Mouse (Mus musculus): ENCODE results near the gene Crybg2. TPM values are rescaled to one million over a fixed set of nuclear protein-coding genes. Genes with fewer than 3 reads are reported as not detected.
A peak's percentile ranks its signal among the peaks of the same experiment; 100 is the strongest.

Crybg2 gene
- polyA plus RNA-seq, 1 experiment from 2014 or later: 0.30 TPM

DNA sequence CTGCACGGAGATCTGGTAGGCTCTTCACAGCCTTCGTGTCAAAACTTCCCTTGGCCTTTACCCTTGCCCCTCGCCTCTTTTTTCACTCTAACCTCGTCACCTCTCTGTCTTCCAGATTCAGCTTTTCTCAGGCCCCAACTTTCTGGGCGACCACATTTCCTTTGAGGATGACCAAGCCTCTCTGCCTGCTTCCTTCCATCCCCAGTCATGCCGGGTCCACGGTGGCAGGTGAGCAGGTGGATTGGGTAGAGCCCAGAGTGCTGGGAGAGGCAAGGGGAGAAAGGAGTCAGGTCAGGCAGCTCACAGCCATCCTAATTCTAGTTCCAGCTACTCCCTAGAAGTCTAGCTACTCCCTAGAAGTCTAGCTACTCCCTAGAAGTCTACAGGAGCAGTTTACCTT, 21.8 kb downstream of the Crybg2 start:
- 15% methylated on average over 7 of the region's 7 CpGs for WGBS
- Histone ChIP-seq H3K27ac (no peak overlapping the region), H3K9me3 (replicated peaks) (no peaks in the 10 kb centered on the region), H3K9ac (no peak overlapping the region), H3K4me3 (peak overlapping the region; percentile 50), H3K4me1 (replicated peaks) (peaks cover 13% of the 10 kb centered on the region), H3K36me3 (no peaks in the 10 kb centered on the region), H3K4me2 (peak overlapping the region; percentile 81), H3K27me3 (peaks cover 34% of the 10 kb centered on the region)
- no peak for ATAC-seq (replicated peaks; ENCODE audit: insufficient number of reproducible peaks, insufficient read depth, low FRiP score, low read depth)

DNA sequence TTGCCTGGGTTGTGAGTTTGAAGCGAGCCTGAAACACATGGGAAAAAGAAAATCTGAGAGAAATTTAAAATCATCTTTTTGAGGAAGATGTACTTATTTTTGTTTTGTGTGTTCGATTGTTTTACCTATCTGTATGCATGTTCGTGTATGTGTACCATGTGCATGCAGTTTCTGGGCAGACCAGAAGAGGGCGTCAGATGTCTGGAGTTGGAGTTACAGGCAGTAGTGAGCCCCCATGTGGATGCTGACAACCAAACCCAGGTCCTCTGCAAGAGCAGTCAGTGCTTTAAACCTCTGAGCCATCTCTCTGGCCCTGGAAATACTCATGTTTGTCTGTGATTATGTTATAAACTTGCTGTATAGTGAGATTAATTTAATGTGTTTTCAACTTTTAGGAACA, 24.4 kb downstream of the Crybg2 start:
- 86% methylated on average over 4 of the region's 4 CpGs for WGBS
- no peak overlapping the region for H3K4me3 ChIP-seq
- no peaks in the 10 kb centered on the region for H3K36me3 ChIP-seq
- H3K27me3 ChIP-seq: peaks cover 33% of the 10 kb centered on the region
- H3K27ac ChIP-seq: no peak overlapping the region
- H3K9me3 ChIP-seq (replicated peaks): no peaks in the 10 kb centered on the region
- no peak overlapping the region for H3K4me2 ChIP-seq
- H3K4me1 ChIP-seq (replicated peaks): peaks cover 11% of the 10 kb centered on the region
- no peak overlapping the region for H3K9ac ChIP-seq
- no peak for ATAC-seq (replicated peaks; ENCODE audit: insufficient number of reproducible peaks, insufficient read depth, low FRiP score, low read depth)

DNA sequence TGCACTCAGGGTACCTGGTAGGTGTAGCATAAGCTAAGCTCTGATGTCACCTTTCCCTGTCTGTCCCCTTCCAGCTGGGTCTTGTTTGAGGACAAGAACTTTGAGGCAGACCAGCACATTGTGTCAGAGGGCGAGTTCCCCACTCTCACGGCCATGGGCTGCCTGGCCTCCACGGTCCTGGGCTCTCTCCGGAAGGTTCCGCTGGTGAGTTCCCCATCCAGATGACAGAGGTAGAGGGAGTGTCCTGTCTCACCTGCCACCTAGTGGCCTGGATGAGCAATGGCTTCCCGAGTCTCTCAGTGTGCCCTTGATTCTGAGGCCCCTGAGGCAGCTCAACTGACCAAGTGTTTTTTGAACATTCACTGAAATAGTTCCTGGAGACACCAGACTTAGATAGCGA, 26.8 kb downstream of the Crybg2 start:
- H3K27ac ChIP-seq: no peak overlapping the region
- peaks cover 9% of the 10 kb centered on the region for H3K27me3 ChIP-seq
- 27% methylated on average over 7 of the region's 7 CpGs for WGBS
- ATAC-seq (replicated peaks; ENCODE audit: insufficient number of reproducible peaks, insufficient read depth, low FRiP score, low read depth): no peak
- peak overlapping the region; percentile 23; the same call in 1 of the 2 replicates for H3K4me2 ChIP-seq
- H3K4me1 ChIP-seq (replicated peaks): no peaks in the 10 kb centered on the region
- no peak overlapping the region for H3K9ac ChIP-seq
- no peaks in the 10 kb centered on the region for H3K36me3 ChIP-seq
- H3K4me3 ChIP-seq: no peak overlapping the region
- H3K9me3 ChIP-seq (replicated peaks): no peaks in the 10 kb centered on the region

DNA sequence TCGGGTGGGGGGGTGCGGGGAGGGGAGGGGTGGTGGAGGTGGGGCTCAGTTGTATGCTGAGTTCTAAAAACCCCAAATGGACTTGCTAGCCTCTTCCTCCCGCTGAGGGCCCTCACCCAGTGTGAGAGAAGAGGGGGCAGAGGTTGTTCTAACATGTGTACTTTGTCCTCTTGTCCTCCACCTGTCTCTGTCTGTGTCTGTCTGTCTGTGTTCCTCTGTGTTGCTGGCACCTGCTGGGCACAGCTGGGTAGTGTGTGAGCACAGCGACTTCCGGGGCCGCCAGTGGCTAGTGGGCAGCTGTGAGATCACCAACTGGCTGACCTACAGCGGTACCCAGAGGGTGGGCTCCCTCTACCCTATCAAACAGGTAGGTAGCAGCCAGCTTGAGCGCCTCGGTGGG, 28.4 kb downstream of the Crybg2 start:
- Histone ChIP-seq H3K4me1 (replicated peaks) (no peaks in the 10 kb centered on the region), H3K4me3 (no peak overlapping the region), H3K4me2 (no peak overlapping the region), H3K36me3 (no peaks in the 10 kb centered on the region), H3K27me3 (no peaks in the 10 kb centered on the region), H3K27ac (no peak overlapping the region), H3K9ac (no peak overlapping the region), H3K9me3 (replicated peaks) (no peaks in the 10 kb centered on the region)
- 69% methylated on average over 9 of the region's 9 CpGs for WGBS
- no peak for ATAC-seq (replicated peaks; ENCODE audit: insufficient number of reproducible peaks, insufficient read depth, low FRiP score, low read depth)

DNA sequence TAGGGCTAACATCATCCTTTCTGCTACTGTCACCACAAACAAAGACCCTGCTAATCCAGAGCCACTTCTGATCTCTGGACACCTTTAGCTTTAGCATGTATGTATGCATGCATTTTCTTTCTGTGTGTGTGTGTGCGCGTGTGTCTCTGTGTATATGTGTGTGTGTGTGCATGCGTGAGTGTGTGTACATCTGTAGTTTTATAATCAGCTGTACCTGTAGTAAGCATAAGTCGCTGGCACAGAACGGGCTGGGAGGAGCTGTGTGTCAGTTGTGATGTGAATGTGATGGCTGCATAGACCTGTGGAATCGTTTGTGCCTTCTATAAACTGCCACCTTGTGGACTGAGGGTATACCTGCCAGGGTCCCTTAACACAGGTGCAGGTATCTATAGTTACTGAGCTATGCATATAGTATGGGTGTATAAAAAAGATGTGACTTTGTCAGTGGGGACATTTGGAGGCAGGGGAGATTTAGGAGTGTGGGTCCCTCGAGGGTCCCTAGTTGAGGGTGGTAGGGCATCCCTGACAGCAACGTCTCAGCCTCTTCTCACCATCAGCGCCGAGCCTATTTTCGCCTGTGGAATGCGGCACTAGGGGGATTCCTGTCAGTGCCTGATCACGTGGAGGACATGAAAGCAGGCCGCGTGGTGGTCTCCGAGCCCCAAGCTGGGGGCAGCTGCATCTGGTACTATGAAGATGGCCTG, 30.1 kb downstream of the Crybg2 start:
- Histone ChIP-seq H3K27me3 (no peaks in the 10 kb centered on the region), H3K4me2 (no peak overlapping the region), H3K9me3 (replicated peaks) (no peaks in the 10 kb centered on the region), H3K27ac (no peak overlapping the region), H3K4me1 (replicated peaks) (no peaks in the 10 kb centered on the region), H3K4me3 (no peak overlapping the region), H3K36me3 (no peaks in the 10 kb centered on the region), H3K9ac (no peak overlapping the region)
- ATAC-seq (replicated peaks; ENCODE audit: insufficient number of reproducible peaks, insufficient read depth, low FRiP score, low read depth): no peak
- WGBS: 56% methylated on average over 16 of the region's 16 CpGs

DNA sequence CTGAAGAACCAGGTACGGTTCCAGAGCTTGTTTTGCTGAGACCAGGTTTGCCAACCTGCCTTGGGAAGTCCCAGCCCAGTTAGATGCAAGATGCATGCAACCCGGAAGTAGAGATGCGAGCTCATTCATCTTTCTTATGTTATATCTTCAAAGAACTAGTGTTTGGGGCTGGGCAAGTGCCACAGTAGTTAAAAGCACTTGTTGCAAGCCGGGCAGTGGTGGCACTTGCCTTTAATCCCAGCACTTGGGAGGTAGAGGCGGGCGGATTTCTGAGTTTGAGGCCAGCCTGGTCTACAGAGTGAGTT, 30.6 kb downstream of the Crybg2 start:
- no peaks in the 10 kb centered on the region for H3K9me3 ChIP-seq (replicated peaks)
- no peaks in the 10 kb centered on the region for H3K4me1 ChIP-seq (replicated peaks)
- WGBS: 78% methylated on average over 6 of the region's 6 CpGs
- no peak overlapping the region for H3K4me3 ChIP-seq
- no peak overlapping the region for H3K27ac ChIP-seq
- no peak overlapping the region for H3K4me2 ChIP-seq
- H3K27me3 ChIP-seq: no peaks in the 10 kb centered on the region
- ATAC-seq (replicated peaks; ENCODE audit: insufficient number of reproducible peaks, insufficient read depth, low FRiP score, low read depth): no peak
- no peak overlapping the region for H3K9ac ChIP-seq
- H3K36me3 ChIP-seq: no peaks in the 10 kb centered on the region

DNA sequence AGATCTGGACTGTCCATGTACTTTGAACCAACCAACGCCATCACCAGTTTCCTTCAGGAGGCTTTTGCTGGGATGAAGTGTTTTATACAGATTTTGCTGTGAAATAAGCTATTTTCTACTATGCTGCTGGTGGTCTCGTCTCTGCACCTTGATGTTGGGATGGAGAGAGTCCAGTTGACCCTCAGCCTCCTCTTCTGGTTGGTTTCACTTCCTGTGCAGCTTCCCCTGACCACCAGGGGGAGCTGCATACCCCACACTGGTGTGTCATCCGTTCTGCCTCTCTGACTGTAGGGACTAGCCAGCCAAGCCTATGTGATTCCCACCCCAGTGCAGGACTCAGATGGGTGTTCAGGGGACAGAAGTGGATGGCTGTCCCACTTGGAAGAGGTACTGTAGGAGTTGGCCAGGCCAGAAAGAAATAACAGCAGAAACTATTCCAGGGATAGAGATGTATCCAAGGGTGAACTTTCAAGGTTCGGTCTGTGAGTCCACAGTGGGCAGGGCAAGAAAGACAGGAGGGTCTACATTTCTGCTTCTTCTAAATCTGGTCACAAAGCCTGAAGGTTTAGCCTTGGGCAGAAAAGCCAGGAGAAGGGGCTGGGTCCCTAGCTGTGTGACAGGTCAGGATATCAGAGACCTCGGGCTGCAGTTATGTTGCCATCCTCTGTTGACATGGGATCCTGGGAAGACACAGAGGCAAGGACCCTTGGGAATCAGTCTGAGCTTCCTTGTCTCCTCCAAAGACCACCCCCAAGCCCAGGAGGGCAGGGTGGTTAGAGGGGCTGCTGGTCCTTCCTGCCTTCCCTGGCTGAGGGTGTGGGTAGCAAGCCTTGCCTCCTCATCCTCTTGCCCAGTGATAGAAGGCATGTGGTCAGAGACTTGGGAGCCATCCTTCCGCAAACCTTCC, 32.0 kb downstream of the Crybg2 start:
- Histone ChIP-seq H3K4me1 (replicated peaks) (no peaks in the 10 kb centered on the region), H3K4me2 (no peak overlapping the region), H3K27me3 (no peaks in the 10 kb centered on the region), H3K27ac (no peak overlapping the region), H3K9me3 (replicated peaks) (no peaks in the 10 kb centered on the region), H3K9ac (no peak overlapping the region), H3K36me3 (no peaks in the 10 kb centered on the region), H3K4me3 (no peak overlapping the region)
- WGBS: 67% methylated on average over 6 of the region's 6 CpGs
- no peak for ATAC-seq (replicated peaks; ENCODE audit: insufficient number of reproducible peaks, insufficient read depth, low FRiP score, low read depth)

DNA sequence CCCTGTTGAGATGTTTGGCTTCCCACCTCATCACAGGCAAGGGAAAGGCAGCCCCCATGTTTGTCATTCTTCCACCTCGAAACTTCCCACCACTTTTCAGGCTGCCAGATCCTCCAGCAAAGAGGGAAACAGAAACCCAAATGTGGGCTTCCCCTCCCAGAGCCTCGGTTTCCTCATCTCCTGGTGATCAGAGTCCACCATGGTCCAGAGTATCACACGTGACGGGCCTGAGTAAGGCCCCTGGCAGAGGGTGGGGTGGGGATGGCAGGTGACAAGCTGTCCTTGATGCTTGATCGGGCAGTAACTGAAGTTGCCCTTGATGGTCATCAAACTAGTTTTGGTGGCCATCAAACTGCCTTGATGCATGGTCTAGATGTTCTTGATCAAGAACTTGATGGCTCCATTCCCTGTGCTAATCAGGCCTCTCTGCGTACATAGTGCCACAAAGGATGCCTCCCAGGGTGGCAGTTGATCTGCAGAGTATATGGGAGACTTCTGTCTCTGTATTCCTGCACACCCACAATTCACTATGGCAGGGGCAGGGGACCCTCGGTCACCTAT, 33.5 kb downstream of the Crybg2 start:
- ATAC-seq (replicated peaks; ENCODE audit: insufficient number of reproducible peaks, insufficient read depth, low FRiP score, low read depth): no peak
- Histone ChIP-seq H3K9ac (no peak overlapping the region), H3K27ac (no peak overlapping the region), H3K36me3 (no peaks in the 10 kb centered on the region), H3K4me2 (no peak overlapping the region), H3K4me3 (no peak overlapping the region), H3K4me1 (replicated peaks) (peaks cover 4% of the 10 kb centered on the region; the same call in 1 of the 2 replicates), H3K27me3 (no peaks in the 10 kb centered on the region), H3K9me3 (replicated peaks) (no peaks in the 10 kb centered on the region)
- WGBS: 77% methylated on average over 7 of the region's 7 CpGs

DNA sequence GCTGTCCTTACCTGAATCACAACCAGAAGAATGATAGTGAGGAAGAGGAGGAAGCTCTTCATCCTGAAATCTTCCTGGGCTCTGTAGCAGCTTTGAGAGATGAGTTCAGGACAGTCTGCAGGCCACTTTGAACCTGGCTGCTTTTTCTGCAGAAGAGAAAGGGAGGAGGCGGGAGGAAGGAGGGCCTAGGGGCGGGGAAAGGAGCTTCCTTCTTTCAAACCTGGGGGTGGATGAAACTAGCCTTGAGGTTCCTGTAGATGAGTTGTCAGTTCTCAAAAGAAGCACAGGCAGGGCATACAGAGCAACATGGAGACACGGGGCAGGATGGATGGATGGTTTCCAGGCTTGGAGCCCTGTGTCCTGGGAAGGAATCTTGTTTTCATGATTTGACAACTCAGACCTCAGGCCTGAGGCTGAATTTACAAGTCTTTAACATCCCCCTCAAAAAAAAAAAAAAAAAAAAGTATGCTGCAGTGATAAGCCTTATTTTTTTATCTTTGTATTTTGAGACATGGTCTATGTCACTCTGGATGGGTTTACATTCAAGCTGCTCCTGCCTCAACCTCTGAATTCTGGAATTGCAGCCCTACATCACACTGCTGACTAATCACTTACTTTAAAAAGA, 34.4 kb downstream of the Crybg2 start, which contains the start of gene Cd52:
TSS of gene Cd52 (minus strand) at position 160 of the 625 bp plus-strand sequence.
- Histone ChIP-seq H3K36me3 (no peaks in the 10 kb centered on the region), H3K4me2 (no peak within 1 kb of the TSS), H3K27me3 (no peaks in the 10 kb centered on the region), H3K4me3 (no peak within 1 kb of the TSS), H3K27ac (no peak within 1 kb of the TSS), H3K9ac (no peak within 1 kb of the TSS), H3K4me1 (replicated peaks) (peaks cover 4% of the 10 kb centered on the region; the same call in 1 of the 2 replicates), H3K9me3 (replicated peaks) (no peaks in the 10 kb centered on the region)
- 59% methylated on average over 3 of the region's 3 CpGs for WGBS
- no peak for ATAC-seq (replicated peaks; ENCODE audit: insufficient number of reproducible peaks, insufficient read depth, low FRiP score, low read depth)

DNA sequence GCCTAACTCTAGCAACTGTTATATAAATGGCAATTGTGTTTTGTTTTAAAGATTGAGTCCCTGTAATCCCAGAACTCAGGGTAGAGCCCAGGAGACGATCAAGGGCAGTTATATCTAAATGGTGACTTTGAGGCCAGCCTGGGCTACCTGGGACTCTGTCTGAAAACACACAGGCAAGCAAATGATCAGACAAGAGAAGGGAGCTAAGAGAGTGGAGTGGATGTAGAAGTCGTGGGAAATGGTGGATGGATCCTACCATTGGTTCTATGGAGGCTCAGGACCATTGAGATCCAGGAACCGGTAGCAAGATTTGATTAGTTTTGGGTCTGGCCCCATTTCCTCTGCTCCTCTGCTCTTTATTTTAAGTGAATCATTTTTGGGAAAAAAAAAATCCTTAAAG, 35.5 kb downstream of the Crybg2 start:
- Histone ChIP-seq H3K27ac (no peak overlapping the region), H3K27me3 (no peaks in the 10 kb centered on the region), H3K9ac (no peak overlapping the region), H3K9me3 (replicated peaks) (no peaks in the 10 kb centered on the region), H3K4me3 (no peak overlapping the region), H3K36me3 (no peaks in the 10 kb centered on the region), H3K4me1 (replicated peaks) (peaks cover 4% of the 10 kb centered on the region; the same call in 1 of the 2 replicates), H3K4me2 (no peak overlapping the region)
- no peak for ATAC-seq (replicated peaks; ENCODE audit: insufficient number of reproducible peaks, insufficient read depth, low FRiP score, low read depth)
- WGBS: 87% methylated on average over 3 of the region's 3 CpGs

DNA sequence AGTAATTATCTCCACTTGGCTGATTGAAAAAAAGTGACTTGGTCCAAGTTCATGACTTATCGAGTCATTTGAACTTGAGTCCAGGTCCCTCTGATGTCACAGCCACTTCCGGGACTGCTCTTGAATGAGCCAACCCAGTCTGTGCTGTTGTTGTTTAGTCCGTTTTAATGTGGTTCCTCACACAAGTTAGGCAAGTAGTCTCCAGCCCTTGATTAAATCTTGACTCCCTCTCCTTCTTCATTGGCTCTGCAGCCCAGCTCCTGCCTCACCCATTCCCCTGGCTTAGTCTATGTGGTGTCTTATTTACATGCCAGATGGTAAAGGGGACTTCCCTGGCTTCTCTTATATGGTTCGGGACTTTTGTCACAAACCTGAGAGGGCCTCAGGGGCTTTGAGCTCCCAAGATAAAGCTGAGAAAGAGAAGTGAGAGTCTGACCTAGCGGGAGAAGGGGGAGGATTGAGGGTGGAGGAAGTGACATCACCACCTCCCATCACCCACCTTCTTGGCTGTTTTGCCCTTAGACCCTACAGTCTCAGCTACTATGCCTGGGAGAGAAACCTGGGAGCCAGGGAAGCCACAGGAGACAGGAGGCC, 36.5 kb downstream of the Crybg2 start:
- H3K4me2 ChIP-seq: no peak overlapping the region

More for the DNA sequence above, 36.5 kb downstream of the Crybg2 start:
- Histone ChIP-seq H3K9me3 (replicated peaks) (no peaks in the 10 kb centered on the region), H3K27me3 (no peaks in the 10 kb centered on the region), H3K9ac (no peak overlapping the region), H3K4me3 (no peak overlapping the region), H3K36me3 (no peaks in the 10 kb centered on the region), H3K4me1 (replicated peaks) (peaks cover 4% of the 10 kb centered on the region; the same call in 1 of the 2 replicates), H3K27ac (no peak overlapping the region)
- ATAC-seq (replicated peaks; ENCODE audit: insufficient number of reproducible peaks, insufficient read depth, low FRiP score, low read depth): no peak
- 61% methylated on average over 5 of the region's 5 CpGs for WGBS

All from heart, embryonic 15.5 days (tissue).